Mouse (Mus musculus) small intestine, adult 2 months (tissue): ENCODE results near the gene Cdk6. TPM values are rescaled to one million over a fixed set of nuclear protein-coding genes. Genes with fewer than 3 reads are reported as not detected.

Experiments
- H3K27ac ChIP-seq: fragments of 200-500 bp; 2 replicates; pipeline ENCODE4 v1.5.1; 2012; ENCODE audit warnings: low read depth, low read length, control low read depth, inconsistent platforms; ENCODE audit not compliant: insufficient read depth
- H3K27me3 ChIP-seq: fragments of 200-500 bp; 2 replicates; pipeline ENCODE4 v1.6.1; 2012; ENCODE audit warnings: mild to moderate bottlenecking, moderate library complexity, low read length, inconsistent platforms; ENCODE audit not compliant: control insufficient read depth, insufficient read depth
- H3K36me3 ChIP-seq: fragments of 200-500 bp; 2 replicates; pipeline ENCODE4 v1.6.1; 2012; ENCODE audit warnings: mild to moderate bottlenecking, low read length, control low read depth, inconsistent platforms; ENCODE audit not compliant: control insufficient read depth, insufficient read depth
- H3K4me1 ChIP-seq: fragments of 200-500 bp; 2 replicates; pipeline ENCODE4 v1.6.1; 2012; ENCODE audit warnings: low read length, inconsistent platforms, mixed read lengths; ENCODE audit not compliant: control insufficient read depth, insufficient read depth, insufficient read length
- H3K4me3 ChIP-seq: fragments of 200-500 bp; 2 replicates; pipeline ENCODE4 v1.5.1; 2012; ENCODE audit warnings: low read depth, mild to moderate bottlenecking, control low read depth, inconsistent platforms, low read length, moderate library complexity
- CTCF ChIP-seq: fragments of 200-500 bp; IDR thresholded peaks from 2 replicates; pipeline ENCODE4 v1.5.1; 2012; ENCODE audit warnings: low read depth, mild to moderate bottlenecking, control low read depth, inconsistent platforms, low read length, moderate library complexity, mixed read lengths; ENCODE audit not compliant: insufficient replicate concordance, insufficient read length; ENCODE audit errors: extremely low read depth
- POLR2A ChIP-seq: fragments of 200-500 bp; IDR thresholded peaks from 2 replicates; pipeline ENCODE4 v1.6.1; 2012; ENCODE audit warnings: low read depth, mild to moderate bottlenecking, control low read depth, inconsistent platforms, low read length, moderate library complexity
- WGBS: fragments of 180-500 bp; shearing (Covaris S2); methylation state at CpG from one replicate; pipeline ENCODE4 v1.1.7; 2018; 5-methylcytosine and 5-hydroxymethylcytosine counted together
- polyA plus RNA-seq: library from polyadenylated mRNA; depleted of rRNA; stranded (reverse); fragments of >200 nt; gene quantifications from 2 replicates; pipeline ENCODE4 v1.2.3, GENCODE M21; 2012

Gene Cdk6
- polyA plus RNA-seq, 1 experiment: 7.7 TPM

DNA sequence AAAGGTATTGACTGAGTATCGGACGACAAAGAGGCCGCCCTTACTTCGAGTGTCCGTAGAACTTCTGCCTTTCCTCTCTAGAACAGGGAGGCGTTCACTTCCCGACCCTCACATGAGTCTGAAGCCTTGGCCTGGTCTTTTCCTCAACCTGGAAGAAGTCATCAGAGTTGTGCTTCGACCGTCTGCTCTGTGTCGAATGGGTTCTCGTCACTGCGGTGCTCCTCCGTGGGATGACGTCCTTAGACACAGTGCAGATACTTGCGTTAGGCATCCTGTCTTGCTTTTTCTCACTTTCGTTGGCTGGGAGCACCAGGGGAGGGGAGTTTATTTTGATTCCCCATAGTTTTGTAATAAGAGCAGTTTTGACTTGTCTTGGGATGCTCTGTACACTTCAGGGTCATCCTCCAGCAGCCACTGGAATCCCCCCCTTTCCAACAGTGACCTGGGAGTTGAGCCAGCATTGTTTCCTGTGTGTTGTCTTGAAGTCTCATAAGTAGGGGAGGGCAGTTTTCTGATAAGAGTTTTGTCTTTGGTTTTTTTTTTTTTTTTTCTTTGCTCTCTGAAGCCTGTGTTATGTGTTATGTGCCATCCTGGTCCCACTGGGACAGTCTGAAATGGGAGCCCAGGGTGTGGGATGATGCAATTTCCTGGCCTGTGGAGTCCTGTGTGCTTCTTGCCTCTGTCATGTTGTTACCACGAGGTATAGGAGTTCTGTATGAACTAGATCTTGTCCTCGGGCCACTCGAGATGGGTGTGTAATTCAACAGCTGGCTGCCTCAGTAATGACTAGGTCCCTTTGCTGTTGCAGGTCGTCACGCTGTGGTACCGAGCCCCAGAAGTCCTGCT lies 131.2 kb downstream of the Cdk6 start:
- TF ChIP-seq POLR2A (no peak), CTCF (no peak)
- H3K36me3 ChIP-seq: no peaks in the 10 kb centered on the region; the same call in 1 of the 2 replicates
- no peaks in the 10 kb centered on the region for H3K4me1 ChIP-seq
- H3K27me3 ChIP-seq: no peaks in the 10 kb centered on the region
- no peak overlapping the region for H3K27ac ChIP-seq
- 87% methylated on average over 22 of the region's 22 CpGs for whole genome bisulfite sequencing
- H3K4me3 ChIP-seq: no peak overlapping the region

DNA sequence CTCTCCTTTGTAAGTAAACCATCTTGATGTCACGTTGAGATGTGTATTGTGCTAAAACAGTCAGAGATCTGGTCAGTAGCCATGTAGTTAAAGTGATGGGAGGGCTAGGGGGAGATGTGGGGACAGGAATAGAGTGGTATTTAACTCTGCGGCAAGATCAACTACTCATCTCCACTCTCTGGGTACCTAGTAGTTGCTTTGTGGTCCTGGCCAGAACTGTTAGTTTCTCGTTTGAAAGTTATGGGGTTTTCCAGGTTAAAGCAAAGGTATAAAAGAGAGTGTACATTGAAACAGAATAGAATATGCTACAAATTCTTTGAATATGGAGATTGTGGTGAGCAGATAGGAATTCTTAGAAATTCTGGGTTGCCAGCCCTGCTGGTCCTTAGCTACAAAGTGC lies 136.4 kb downstream of the Cdk6 start:
- TF ChIP-seq CTCF (no peak), POLR2A (no peak)
- no peaks in the 10 kb centered on the region for H3K4me1 ChIP-seq
- H3K36me3 ChIP-seq: no peaks in the 10 kb centered on the region
- H3K27me3 ChIP-seq: no peaks in the 10 kb centered on the region
- 71% methylated on average over 3 of the region's 3 CpGs for WGBS
- H3K4me3 ChIP-seq: no peak overlapping the region
- H3K27ac ChIP-seq: no peak overlapping the region

DNA sequence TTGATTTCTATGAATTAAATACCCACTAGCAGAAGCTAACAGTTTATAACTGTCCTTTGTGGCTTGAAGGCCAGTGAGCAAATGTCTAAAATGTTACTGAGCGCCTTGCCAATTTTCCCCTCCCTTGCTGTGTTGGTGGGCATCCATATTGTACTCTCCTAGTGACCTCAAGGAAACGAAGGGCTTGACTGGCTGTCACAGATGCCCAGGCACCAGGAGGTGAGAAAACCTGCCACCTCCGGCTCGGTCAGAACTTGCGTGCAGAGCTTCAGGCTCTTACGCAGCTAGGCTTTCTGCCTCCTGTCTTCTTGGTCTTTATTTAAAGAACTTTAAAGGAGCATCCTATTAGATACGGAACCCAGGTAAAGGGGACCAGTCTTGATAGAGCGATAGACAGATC lies 136.9 kb downstream of the Cdk6 start:
- 93% methylated on average over 8 of the region's 8 CpGs for WGBS
- no peaks in the 10 kb centered on the region for H3K36me3 ChIP-seq
- H3K4me1 ChIP-seq: no peaks in the 10 kb centered on the region
- TF ChIP-seq CTCF (no peak), POLR2A (no peak)
- H3K27ac ChIP-seq: no peak overlapping the region
- H3K27me3 ChIP-seq: no peaks in the 10 kb centered on the region
- no peak overlapping the region for H3K4me3 ChIP-seq

DNA sequence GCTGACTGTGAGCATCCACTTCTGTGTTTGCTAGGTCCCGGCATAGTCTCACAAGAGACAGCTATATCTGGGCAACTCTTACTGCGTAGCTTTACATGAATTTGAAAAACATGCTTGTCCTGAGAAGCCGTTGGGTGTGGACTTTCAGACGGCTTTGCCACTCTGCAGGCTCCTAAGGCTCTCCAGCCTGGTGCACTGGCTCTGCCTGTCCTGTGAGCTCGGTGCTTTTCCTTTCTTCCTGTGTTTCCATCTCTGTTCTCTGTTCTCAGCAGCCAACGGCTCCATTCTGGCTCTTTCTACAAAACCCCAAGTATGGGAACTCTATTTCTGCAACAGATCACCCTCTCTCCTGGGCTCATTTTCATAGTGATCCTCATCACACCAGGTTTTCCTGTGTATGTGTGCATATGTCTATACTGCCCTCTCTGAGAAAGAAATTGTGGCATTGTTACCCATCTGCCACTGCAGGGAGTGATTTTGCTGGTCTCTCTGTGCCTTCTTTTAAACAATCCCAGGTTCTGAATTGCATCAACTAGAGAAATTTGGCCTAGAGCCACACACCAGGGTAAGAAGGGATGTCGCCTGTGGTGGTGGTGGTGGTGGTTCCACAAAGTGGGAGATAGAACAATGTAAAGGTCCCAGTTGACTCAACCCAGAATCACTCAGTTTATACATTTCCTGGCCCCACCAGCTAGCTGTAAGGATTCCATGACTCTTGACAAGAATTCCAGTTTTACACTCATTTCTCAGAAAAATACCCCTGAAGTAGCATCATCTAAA lies 137.9 kb downstream of the Cdk6 start:
- Histone ChIP-seq H3K4me3 (no peak overlapping the region), H3K27me3 (no peaks in the 10 kb centered on the region), H3K27ac (no peak overlapping the region), H3K36me3 (no peaks in the 10 kb centered on the region), H3K4me1 (no peaks in the 10 kb centered on the region)
- WGBS: 89% methylated on average over 7 of the region's 7 CpGs
- no peak for TF ChIP-seq POLR2A
- no peak for TF ChIP-seq CTCF

DNA sequence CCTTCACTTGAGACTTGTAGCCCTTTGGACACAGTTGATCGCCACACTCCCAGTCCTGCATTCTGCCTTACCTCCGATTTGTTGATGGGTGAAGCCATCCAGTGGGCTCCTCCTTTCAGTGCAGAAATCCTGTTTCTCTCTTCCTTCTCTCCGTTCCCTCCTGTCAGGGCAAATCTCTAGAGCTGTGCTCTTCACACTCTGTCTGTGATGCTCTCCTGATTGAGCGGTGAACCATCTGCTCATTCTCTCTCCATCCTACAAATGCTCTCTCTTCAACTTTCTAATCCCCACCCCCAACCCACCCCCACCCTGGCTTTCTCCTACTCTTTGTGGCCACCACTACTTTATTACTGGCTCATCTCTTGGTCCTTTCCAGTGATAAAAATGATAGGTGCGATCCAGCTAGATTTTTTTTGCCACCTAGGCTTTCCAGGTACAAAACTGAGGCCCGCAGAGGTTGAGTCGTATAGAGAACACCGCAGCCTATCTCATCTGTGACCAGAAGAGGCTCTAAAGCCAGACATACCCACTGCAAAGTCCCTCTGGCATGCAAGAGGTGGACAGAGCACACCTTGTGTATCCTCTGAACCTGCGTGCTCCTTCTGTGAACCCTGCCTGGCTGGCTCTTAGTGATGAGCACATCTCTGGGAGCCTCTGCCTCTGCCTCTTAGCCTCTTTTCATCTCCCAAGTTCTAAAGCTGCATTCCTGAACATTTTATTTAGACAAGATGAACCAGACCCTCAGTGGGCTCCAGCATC lies 139.5 kb downstream of the Cdk6 start:
- Histone ChIP-seq H3K27ac (no peak overlapping the region), H3K27me3 (no peaks in the 10 kb centered on the region), H3K36me3 (no peaks in the 10 kb centered on the region; the same call in 1 of the 2 replicates), H3K4me1 (no peaks in the 10 kb centered on the region), H3K4me3 (no peak overlapping the region)
- 93% methylated on average over 9 of the region's 9 CpGs for WGBS
- TF ChIP-seq CTCF (no peak), POLR2A (no peak)

DNA sequence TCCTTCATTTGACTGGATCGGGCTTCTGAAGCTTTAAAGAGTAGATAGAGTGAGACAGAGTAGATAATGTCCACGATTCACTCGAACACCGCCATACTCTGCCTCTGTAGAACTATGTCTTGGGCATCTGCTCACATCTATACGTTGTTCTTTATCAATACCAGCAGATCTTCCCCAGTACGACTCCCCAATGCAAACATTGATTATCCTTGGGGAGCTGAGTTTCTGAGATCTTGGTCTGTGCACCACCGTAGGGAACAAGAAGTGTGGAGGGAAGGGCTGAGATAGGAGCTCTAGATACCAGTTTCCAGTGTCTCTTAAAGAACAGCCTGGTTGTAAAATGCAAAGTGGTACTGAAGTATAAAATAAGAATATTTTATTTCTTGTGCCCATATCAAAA lies 141.2 kb downstream of the Cdk6 start:
- no peak overlapping the region for H3K27ac ChIP-seq
- H3K36me3 ChIP-seq: no peaks in the 10 kb centered on the region; the same call in 1 of the 2 replicates
- 88% methylated on average over 7 of the region's 7 CpGs for WGBS
- no peak for TF ChIP-seq CTCF
- TF ChIP-seq POLR2A: no peak
- no peaks in the 10 kb centered on the region for H3K4me1 ChIP-seq
- no peaks in the 10 kb centered on the region for H3K27me3 ChIP-seq
- H3K4me3 ChIP-seq: no peak overlapping the region
